Mouse (Mus musculus): Measurements from ENCODE around the gene Hand2.

GRCm38 (mm10) chr8:57319092-57319980, 1.4 kb upstream of the Hand2 start:
- TF ChIP-seq CTCF (IDR thresholded peaks at IDR 0.05; ENCODE audit: insufficient read depth, low read length), result no peak
- TF ChIP-seq POLR2A (IDR thresholded peaks at IDR 0.05; ENCODE audit: borderline replicate concordance, extremely low read depth, low read depth, low read length), result no peak
